Mouse (Mus musculus): ENCODE data around the gene Gpr157. TPM values are rescaled to one million over a fixed set of nuclear protein-coding genes. Genes with fewer than 3 reads are reported as not detected.

Gene Gpr157
- polyA plus RNA-seq, 1 experiment, result 0.02 TPM

- TF ChIP-seq GATA1 (IDR thresholded peaks at IDR 0.05; ENCODE audit: low read length), result no peak
These were observed 63.9 kb downstream of the Gpr157 start for GRCm38 (mm10) chr4:150151045-150151444.

GRCm38 (mm10) chr4:150152483-150152882 is 65.3 kb downstream of the Gpr157 start:
- no peak for TF ChIP-seq GATA1 (IDR thresholded peaks at IDR 0.05; ENCODE audit: low read length)

- no peak for TF ChIP-seq GATA1 (IDR thresholded peaks at IDR 0.05; ENCODE audit: low read length)
These were observed 68.1 kb downstream of the Gpr157 start for GRCm38 (mm10) chr4:150155301-150155700.

Other genes starting within 250 kb of the Gpr157 start
- gene Spsb1, start 132.3 kb upstream of the Gpr157 start, polyA plus RNA-seq (2012), result 0.03 TPM in 2 replicates
- 0.63 and 0.70 TPM in 2 replicates for gene H6pd, start 78.3 kb upstream of the Gpr157 start, polyA plus RNA-seq (2012)
- gene Slc2a5, start 31.9 kb downstream of the Gpr157 start, polyA plus RNA-seq (2012), result not detected in 2 replicates
- not detected in 2 replicates for gene Slc2a7, start 61.6 kb downstream of the Gpr157 start, polyA plus RNA-seq (2012)
- not detected in 2 replicates for gene Car6, start 114.0 kb downstream of the Gpr157 start, polyA plus RNA-seq (2012)
- 500 and 1,115 TPM in 2 replicates for gene Eno1, start 149.4 kb downstream of the Gpr157 start, polyA plus RNA-seq (2012)
- gene Rere, start 194.3 kb downstream of the Gpr157 start, polyA plus RNA-seq (2012), result 255 and 282 TPM in 2 replicates